ENCODE assay signal across 7 mouse cellular contexts in genomic region chr5:130002301-130003146, GRCm38 (mm10). TPM values are rescaled to one million over a fixed set of nuclear protein-coding genes. Genes with fewer than 3 reads are reported as not detected.
DNase-seq lines count a peak whose midpoint lies in the region; ATAC-seq and TF ChIP-seq lines count a peak whose summit lies in the region.

TSS of gene Gusb (minus strand) at chr5:130003049.

- 1% methylated on average over 35 of the region's 39 CpGs for WGBS in embryonic facial prominence, embryonic 14.5 days
- WGBS in heart, adult 2 months = under 1% methylated on average over 39 of the region's 39 CpGs
- WGBS in limb, embryonic 12.5 days = under 1% methylated on average over 39 of the region's 39 CpGs
- 3% methylated on average over 39 of the region's 39 CpGs for WGBS in midbrain, embryonic 14.5 days

- H3K36me3 ChIP-seq in embryonic facial prominence, embryonic 14.5 days (ENCODE audit: control insufficient read depth, insufficient read depth, low read length) = no peaks in the 10 kb centered on the region
- no peaks in the 10 kb centered on the region for H3K36me3 ChIP-seq in heart, adult 2 months (ENCODE audit: control insufficient read depth, insufficient read depth, low read length)
- peaks cover 10% of the 10 kb centered on the region; the same call in 1 of the 2 replicates for H3K36me3 ChIP-seq in limb, embryonic 12.5 days
- H3K36me3 ChIP-seq in midbrain, embryonic 14.5 days (ENCODE audit: control insufficient read depth, insufficient read depth, low read length) = no peaks in the 10 kb centered on the region

- TF ChIP-seq POLR2A in heart, adult 2 months (IDR thresholded peaks at IDR 0.05; ENCODE audit: insufficient read depth, low read depth, low read length) = peak; percentile 82

- no peaks in the 10 kb centered on the region for H3K27me3 ChIP-seq in embryonic facial prominence, embryonic 14.5 days (replicated peaks; ENCODE audit: control insufficient read depth, insufficient read depth, low read length)
- no peaks in the 10 kb centered on the region for H3K27me3 ChIP-seq in heart, adult 2 months (ENCODE audit: control insufficient read depth, insufficient read depth, low read length)
- no peaks in the 10 kb centered on the region for H3K27me3 ChIP-seq in limb, embryonic 12.5 days
- H3K27me3 ChIP-seq in midbrain, embryonic 14.5 days (ENCODE audit: control insufficient read depth, insufficient read depth, low read length) = no peaks in the 10 kb centered on the region

- H3K4me3 ChIP-seq in embryonic facial prominence, embryonic 14.5 days (ENCODE audit: low read depth, low read length) = peak within 1 kb of the TSS; percentile 51
- H3K4me3 ChIP-seq in heart, adult 2 months = peak within 1 kb of the TSS; percentile 86
- H3K4me3 ChIP-seq in limb, embryonic 12.5 days (replicated peaks) = peak within 1 kb of the TSS; percentile 67
- H3K4me3 ChIP-seq in midbrain, embryonic 14.5 days (replicated peaks; ENCODE audit: low read depth, low read length) = peak within 1 kb of the TSS; percentile 53

- no peaks in the 10 kb centered on the region for H3K79me2 ChIP-seq in heart, adult 2 months (replicated peaks; ENCODE audit: control insufficient read depth, insufficient read depth, low read length)

- H3K4me2 ChIP-seq in embryonic facial prominence, embryonic 14.5 days (ENCODE audit: low read depth, low read length) = peak within 1 kb of the TSS; percentile 72
- peak within 1 kb of the TSS; percentile 72 for H3K4me2 ChIP-seq in limb, embryonic 12.5 days
- peak within 1 kb of the TSS; percentile 82 for H3K4me2 ChIP-seq in midbrain, embryonic 14.5 days (ENCODE audit: low read length)

- 0 out of 2 replicates have a peak, but pooled peaks have one; percentile 3 for TF ChIP-seq EP300 in heart, adult 2 months (IDR thresholded peaks at IDR 0.05; ENCODE audit: insufficient read depth, low read depth, low read length)

- peak; percentile 92 for ATAC-seq in embryonic facial prominence, embryonic 14.5 days (ENCODE audit: low read depth)
- peak; percentile 75 for ATAC-seq in limb, embryonic 12.5 days (ENCODE audit: insufficient number of reproducible peaks, insufficient read depth, low FRiP score, low TSS enrichment, low read depth)
- ATAC-seq in midbrain, embryonic 14.5 days (ENCODE audit: low FRiP score, low TSS enrichment) = peak; percentile 76

- DNase-seq in adrenal gland, postnatal 36 days = peak; percentile 91 to 92
- DNase-seq in embryonic facial prominence, embryonic 14.5 days (ENCODE audit: low spot score) = peak; percentile 94
- DNase-seq in heart, adult 2 months = peak; percentile 88 to 92
- DNase-seq in kidney, adult 8-10 months = peak; percentile 78 to 81
- DNase-seq in midbrain, embryonic 14.5 days = peak; percentile 83
- peak; percentile 57 for DNase-seq in spleen, adult 12 weeks (ENCODE audit: low spot score)

- peak within 1 kb of the TSS; percentile 67 for H3K9ac ChIP-seq in embryonic facial prominence, embryonic 14.5 days (ENCODE audit: low read depth, low read length)
- H3K9ac ChIP-seq in heart, adult 2 months (ENCODE audit: low read depth, low read length) = peak within 1 kb of the TSS; percentile 83
- H3K9ac ChIP-seq in limb, embryonic 12.5 days (replicated peaks) = peak within 1 kb of the TSS; percentile 69
- H3K9ac ChIP-seq in midbrain, embryonic 14.5 days (replicated peaks; ENCODE audit: low read length) = peak within 1 kb of the TSS; percentile 77

- intact Hi-C loops in heart, adult 2 months (cut with DNase I) = loop anchor here (2.0 kb wide), 1 partner anchor 36 kb away; no protein-coding TSS in a partner anchor

- H3K9me3 ChIP-seq in embryonic facial prominence, embryonic 14.5 days (ENCODE audit: control insufficient read depth, low read length) = 0 out of 2 replicates have a peak, but pooled peaks cover 15% of the 10 kb centered on the region
- H3K9me3 ChIP-seq in limb, embryonic 12.5 days = peaks cover 15% of the 10 kb centered on the region; the same call in 1 of the 2 replicates
- no peaks in the 10 kb centered on the region for H3K9me3 ChIP-seq in midbrain, embryonic 14.5 days (ENCODE audit: control insufficient read depth, low read length)

- H3K4me1 ChIP-seq in embryonic facial prominence, embryonic 14.5 days (ENCODE audit: control insufficient read depth, insufficient read depth, low read length) = no peaks in the 10 kb centered on the region
- peaks cover 7% of the 10 kb centered on the region for H3K4me1 ChIP-seq in heart, adult 2 months (ENCODE audit: control insufficient read depth, insufficient read depth, low read length)
- peaks cover 19% of the 10 kb centered on the region for H3K4me1 ChIP-seq in limb, embryonic 12.5 days (replicated peaks)
- H3K4me1 ChIP-seq in midbrain, embryonic 14.5 days (ENCODE audit: control insufficient read depth, insufficient read depth, low read length) = peaks cover 9% of the 10 kb centered on the region

- H3K27ac ChIP-seq in embryonic facial prominence, embryonic 14.5 days (replicated peaks; ENCODE audit: low read depth, low read length) = peak within 1 kb of the TSS; percentile 57
- H3K27ac ChIP-seq in heart, adult 2 months = peak within 1 kb of the TSS; percentile 92
- peak within 1 kb of the TSS; percentile 83 for H3K27ac ChIP-seq in limb, embryonic 12.5 days
- 0 out of 2 replicates have a peak within 1 kb of the TSS, but pooled peaks have one; percentile 26 for H3K27ac ChIP-seq in midbrain, embryonic 14.5 days (replicated peaks; ENCODE audit: low read depth, low read length)

- no peak; the same call in 1 of the 2 replicates for TF ChIP-seq CTCF in heart, adult 2 months (IDR thresholded peaks at IDR 0.05)

RNA-seq across cellular contexts. Expression of gene Gusb, which starts in this region (rescaled TPM):
- 10 to 100 TPM; 48.1 to 53.8 TPM for total RNA-seq in adrenal gland, postnatal 36 days (2021)
- 57.8 and 60.0 TPM in 2 replicates for polyA plus RNA-seq in embryonic facial prominence, embryonic 14.5 days (2014; fragmentation: Nextera tagmentation; extraction: Ambion mirVana)
- total RNA-seq in heart, adult 2 months (2021) = 10 to 100 TPM; 12.8 to 13.0 TPM
- polyA plus RNA-seq in heart, adult 2 months (2012; rRNA removed) = 17.9 and 25.3 TPM in 2 replicates
- 43.0 and 45.7 TPM in 2 replicates for polyA plus RNA-seq in limb, embryonic 12.5 days (2016; fragmentation: Nextera tagmentation; extraction: Ambion mirVana)
- 23.3 and 25.8 TPM in 2 replicates for polyA plus RNA-seq in midbrain, embryonic 14.5 days (2014; fragmentation: Nextera tagmentation; extraction: Ambion mirVana)

Comparison
In these comparisons a context has a peak if more than half of its experiments do, and no peak if none do; other contexts are left out.
1. Peak in every context shown above with its lines: DNase-seq, ATAC-seq, H3K4me3 ChIP-seq and H3K27ac ChIP-seq.
2. H3K27ac ChIP-seq: peak in every context shown above with its lines; median percentile 92 in heart, adult 2 months; 83 in limb, embryonic 12.5 days; 57 in embryonic facial prominence, embryonic 14.5 days; 26 in midbrain, embryonic 14.5 days.